Mouse (Mus musculus): Measurements from ENCODE around the gene Cipc. TPM values are rescaled to one million over a fixed set of nuclear protein-coding genes. Genes with fewer than 3 reads are reported as not detected.

The Cipc gene
- polyA plus RNA-seq, 1 experiment, result 4.8 TPM

DNA sequence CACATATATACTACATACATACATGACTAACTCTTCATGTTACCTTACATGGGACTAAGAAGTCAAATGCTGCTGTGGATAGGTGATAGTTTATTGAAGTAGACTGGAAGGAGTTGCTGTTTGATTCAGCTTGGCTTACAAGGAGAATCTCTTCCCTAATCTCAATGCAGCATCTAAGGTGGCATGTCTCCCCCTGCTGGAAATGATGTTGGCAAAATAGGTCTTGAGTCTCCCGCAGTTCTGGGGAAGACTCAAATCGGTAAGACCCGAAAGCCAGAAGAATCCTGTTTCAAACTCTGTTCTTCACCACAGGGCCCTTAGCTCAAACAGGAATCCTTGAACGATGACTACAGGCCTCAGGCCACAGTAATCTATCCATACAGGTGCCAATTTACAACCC, 1.7 kb upstream of the Cipc start:
- no peak overlapping the region for H3K4me3 ChIP-seq (replicated peaks)
- no peaks in the 10 kb centered on the region for H3K27me3 ChIP-seq (replicated peaks)
- TF ChIP-seq FLI1 (IDR thresholded peaks at IDR 0.05; ENCODE audit: low read length) (no peak), GATA1 (IDR thresholded peaks at IDR 0.05; ENCODE audit: borderline replicate concordance, low read length) (peak; percentile 49; the same call in 1 of the 3 replicates)
- peaks cover 76% of the 10 kb centered on the region for H3K4me1 ChIP-seq
- peaks cover 4% of the 10 kb centered on the region for H3K36me3 ChIP-seq (replicated peaks; ENCODE audit: low read length)
- H3K9me3 ChIP-seq, result no peaks in the 10 kb centered on the region

DNA sequence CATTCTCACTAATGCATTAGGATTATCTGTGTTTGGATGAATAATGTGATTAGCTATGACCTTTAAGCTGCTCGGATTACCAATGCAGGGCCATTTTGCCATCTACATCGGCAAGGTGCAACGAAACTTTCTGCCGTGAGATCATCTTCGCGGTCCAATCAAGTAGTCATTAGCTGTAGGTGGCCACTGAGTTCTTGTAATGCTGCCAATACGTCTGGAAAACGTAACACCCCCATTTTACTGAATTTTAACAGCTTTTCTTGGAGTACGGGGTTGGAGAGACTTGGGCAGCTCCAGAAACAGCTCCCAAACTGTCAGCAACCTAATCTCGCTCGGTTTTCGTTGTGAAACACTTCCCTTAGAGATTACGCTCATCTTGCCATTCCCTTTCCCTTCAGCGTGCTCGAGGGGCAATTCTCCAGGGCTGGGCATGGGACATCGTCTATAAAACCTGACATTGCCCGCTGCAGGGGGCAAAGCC, 502 bp upstream of the Cipc start:
- H3K4me3 ChIP-seq (replicated peaks), result peak overlapping the region; percentile 98
- no peaks in the 10 kb centered on the region for H3K9me3 ChIP-seq
- H3K4me1 ChIP-seq, result peaks cover 77% of the 10 kb centered on the region
- TF ChIP-seq FLI1 (IDR thresholded peaks at IDR 0.05; ENCODE audit: low read length) (no peak), GATA1 (IDR thresholded peaks at IDR 0.05; ENCODE audit: borderline replicate concordance, low read length) (no peak)
- peaks cover 12% of the 10 kb centered on the region for H3K36me3 ChIP-seq (replicated peaks; ENCODE audit: low read length)
- H3K27me3 ChIP-seq (replicated peaks), result no peaks in the 10 kb centered on the region

DNA sequence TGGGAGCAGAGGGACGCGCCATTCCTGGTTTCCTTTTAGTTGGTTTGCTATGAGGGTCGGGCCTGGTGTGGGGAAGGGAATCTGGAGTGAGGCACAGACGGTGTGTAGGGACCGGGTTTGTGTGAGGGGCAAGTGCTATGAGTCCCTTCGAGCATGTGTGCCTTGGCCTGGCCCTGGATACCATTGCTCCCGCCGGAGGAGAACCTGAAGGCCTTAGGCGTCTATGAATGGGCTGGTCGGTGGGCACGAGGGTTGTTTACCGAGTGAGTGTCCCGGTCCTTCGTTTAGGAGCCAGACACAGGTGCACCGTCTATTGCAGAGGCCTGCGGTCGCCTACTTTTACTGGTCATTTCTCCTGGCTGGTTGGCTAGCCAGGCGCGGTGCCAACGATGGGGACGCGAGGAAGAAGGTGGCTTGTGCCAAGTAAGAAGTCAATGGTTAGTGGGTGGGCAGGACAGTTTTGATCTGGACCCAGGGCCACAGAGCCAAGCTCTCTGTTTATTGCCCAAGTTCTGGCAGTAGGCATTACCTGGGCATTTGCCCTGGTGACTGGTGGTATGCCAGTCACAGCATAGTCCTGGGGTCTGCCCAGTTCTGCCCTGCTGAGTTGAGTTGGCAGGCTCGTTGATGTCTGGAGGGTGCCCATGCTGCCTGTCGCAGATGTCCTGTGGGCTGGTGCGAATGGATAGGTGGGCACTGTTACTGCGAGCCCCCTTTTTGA, 998 bp downstream of the Cipc start:
- Histone ChIP-seq H3K27me3 (replicated peaks) (no peaks in the 10 kb centered on the region), H3K36me3 (replicated peaks; ENCODE audit: low read length) (peaks cover 22% of the 10 kb centered on the region), H3K9me3 (no peaks in the 10 kb centered on the region), H3K4me3 (replicated peaks) (peak overlapping the region; percentile 98), H3K4me1 (peaks cover 62% of the 10 kb centered on the region)
- TF ChIP-seq GATA1 (IDR thresholded peaks at IDR 0.05; ENCODE audit: borderline replicate concordance, low read length), result no peak
- TF ChIP-seq FLI1 (IDR thresholded peaks at IDR 0.05; ENCODE audit: low read length), result no peak

DNA sequence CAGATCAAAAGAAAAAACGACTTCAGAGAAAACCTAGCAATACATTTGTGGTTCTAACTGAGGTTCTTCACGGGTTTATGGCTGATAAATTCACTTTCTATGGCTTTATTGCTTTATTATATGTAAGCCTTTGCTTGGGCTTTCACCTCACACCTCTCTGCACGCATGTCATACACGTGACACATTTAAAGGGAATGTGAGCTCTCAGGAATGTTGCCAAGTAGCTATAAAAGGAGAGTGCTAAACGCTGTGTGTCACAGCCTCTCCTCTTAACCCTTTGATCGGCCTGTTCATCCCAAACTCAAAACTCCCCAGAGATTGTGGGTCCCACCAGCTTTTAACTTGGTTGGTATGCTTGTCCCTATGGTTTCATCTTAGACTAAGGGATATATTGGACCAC, 1.8 kb downstream of the Cipc start:
- Histone ChIP-seq H3K4me1 (peaks cover 54% of the 10 kb centered on the region), H3K36me3 (replicated peaks; ENCODE audit: low read length) (peaks cover 28% of the 10 kb centered on the region), H3K27me3 (replicated peaks) (no peaks in the 10 kb centered on the region), H3K9me3 (no peaks in the 10 kb centered on the region), H3K4me3 (replicated peaks) (peak overlapping the region; percentile 16)
- TF ChIP-seq FLI1 (IDR thresholded peaks at IDR 0.05; ENCODE audit: low read length) (no peak), GATA1 (IDR thresholded peaks at IDR 0.05; ENCODE audit: borderline replicate concordance, low read length) (no peak)

DNA sequence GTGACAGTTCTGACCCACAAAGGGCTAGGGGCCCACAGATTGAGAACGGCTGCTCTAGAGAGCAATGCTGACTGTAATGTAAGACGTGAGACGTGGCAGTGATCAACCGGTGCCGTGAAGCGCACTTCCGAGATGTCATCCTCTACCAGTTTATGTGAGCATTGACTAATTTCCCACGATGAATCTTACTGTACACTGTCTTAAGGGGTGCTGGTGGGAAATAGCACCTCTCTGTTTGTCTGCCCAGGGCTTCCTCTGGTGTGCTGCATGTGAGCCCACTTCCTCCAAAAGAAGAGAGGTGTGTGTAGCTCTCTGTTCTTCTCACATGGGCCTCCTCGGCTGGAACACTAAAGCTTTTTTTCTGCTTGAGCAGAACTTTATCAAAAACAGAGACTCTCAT, 2.7 kb downstream of the Cipc start:
- TF ChIP-seq FLI1 (IDR thresholded peaks at IDR 0.05; ENCODE audit: low read length), result no peak
- peaks cover 37% of the 10 kb centered on the region for H3K36me3 ChIP-seq (replicated peaks; ENCODE audit: low read length)
- H3K4me1 ChIP-seq, result peaks cover 52% of the 10 kb centered on the region
- H3K27me3 ChIP-seq (replicated peaks), result no peaks in the 10 kb centered on the region
- peak overlapping the region; percentile 56 for H3K4me3 ChIP-seq (replicated peaks)
- no peaks in the 10 kb centered on the region for H3K9me3 ChIP-seq

DNA sequence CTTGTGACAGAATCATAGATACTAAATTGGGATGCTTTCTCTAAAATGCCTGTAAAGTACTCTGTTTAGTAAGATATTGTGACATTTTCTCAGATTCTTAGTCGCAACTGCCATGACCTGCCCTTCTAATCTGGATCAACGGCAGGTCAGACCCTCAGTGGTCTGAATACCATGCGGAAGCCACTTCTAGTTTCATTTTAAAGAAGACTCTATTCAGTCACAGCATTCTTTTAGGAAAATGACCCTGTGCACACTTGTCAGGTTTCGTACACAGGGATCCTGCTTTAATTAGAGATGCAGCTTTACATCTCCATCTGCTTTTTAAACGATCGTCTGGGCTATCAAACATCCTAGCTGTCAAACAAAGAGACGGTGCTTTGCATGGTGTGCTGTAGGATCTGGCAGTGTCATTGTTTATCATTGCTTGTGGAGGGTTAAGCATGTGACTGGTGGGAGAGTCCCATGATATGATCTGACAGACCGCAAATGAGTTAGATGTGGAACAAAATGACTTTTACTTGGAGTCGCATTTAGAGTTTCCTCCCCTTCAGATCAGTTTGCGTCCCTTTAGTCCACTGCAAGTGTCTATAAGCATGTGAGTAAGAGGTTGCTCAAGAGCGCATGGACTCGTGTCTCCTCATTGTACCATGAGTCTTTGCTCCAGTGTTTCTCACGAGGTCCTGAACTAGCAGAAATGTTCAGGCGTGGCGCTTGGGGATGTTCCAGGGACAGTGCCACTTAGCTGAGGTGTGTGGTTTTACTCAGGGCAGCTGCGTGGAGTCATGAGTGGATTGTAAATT, 3.5 kb downstream of the Cipc start:
- H3K36me3 ChIP-seq (replicated peaks; ENCODE audit: low read length), result peaks cover 42% of the 10 kb centered on the region
- TF ChIP-seq GATA1 (IDR thresholded peaks at IDR 0.05; ENCODE audit: borderline replicate concordance, low read length), result no peak
- no peak for TF ChIP-seq FLI1 (IDR thresholded peaks at IDR 0.05; ENCODE audit: low read length)
- peak overlapping the region; percentile 54 for H3K4me3 ChIP-seq (replicated peaks)
- H3K9me3 ChIP-seq, result no peaks in the 10 kb centered on the region
- H3K4me1 ChIP-seq, result peaks cover 46% of the 10 kb centered on the region
- no peaks in the 10 kb centered on the region for H3K27me3 ChIP-seq (replicated peaks)

DNA sequence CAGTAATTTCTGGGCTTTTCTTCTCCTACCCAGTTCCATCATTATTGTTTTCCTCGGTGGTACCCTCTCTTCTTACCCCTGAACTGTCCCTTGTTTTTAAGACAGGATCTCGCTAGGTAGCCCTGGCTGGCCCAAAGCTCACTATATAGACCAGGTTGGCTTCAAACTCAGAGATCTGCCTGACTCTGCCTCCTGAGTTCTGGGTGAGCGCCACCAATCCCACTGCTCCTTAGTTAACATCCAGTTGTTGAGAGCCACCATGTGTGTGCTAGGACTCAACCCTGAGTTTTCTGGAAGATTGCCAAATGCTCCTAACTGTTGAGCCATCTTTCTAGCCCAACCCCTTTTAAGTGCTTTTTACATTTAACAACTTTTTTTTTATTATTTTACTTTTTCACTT, 4.1 kb downstream of the Cipc start:
- Histone ChIP-seq H3K36me3 (replicated peaks; ENCODE audit: low read length) (peaks cover 48% of the 10 kb centered on the region), H3K9me3 (no peaks in the 10 kb centered on the region), H3K4me1 (peaks cover 46% of the 10 kb centered on the region), H3K27me3 (replicated peaks) (no peaks in the 10 kb centered on the region), H3K4me3 (replicated peaks) (no peak overlapping the region)
- TF ChIP-seq GATA1 (IDR thresholded peaks at IDR 0.05; ENCODE audit: borderline replicate concordance, low read length) (no peak), FLI1 (IDR thresholded peaks at IDR 0.05; ENCODE audit: low read length) (no peak)

DNA sequence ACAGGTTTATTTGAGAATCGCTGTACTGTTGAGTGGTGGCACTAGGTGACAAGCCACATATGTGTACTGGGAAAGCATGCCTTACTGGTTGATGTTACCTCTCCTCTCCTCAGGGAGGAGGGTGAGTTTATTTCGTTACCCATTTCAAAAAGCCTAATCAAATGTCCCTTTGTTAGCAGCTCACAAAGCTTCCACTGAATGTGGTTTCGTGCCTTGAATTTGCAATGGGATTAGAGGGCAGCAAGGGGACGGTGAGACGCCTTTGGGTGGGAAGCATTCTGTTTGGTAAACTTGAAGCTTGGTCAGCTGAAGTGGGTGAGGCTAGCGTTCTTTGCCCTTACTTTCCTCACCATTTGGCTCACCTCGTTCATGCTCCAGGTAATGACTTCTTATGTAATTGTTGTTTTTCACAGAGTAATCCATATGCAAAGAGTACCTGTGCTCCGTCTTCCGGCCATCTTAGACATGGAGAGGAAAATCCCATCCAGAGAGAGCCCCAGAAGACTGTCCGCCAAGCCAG, 5.5 kb downstream of the Cipc start:
- TF ChIP-seq FLI1 (IDR thresholded peaks at IDR 0.05; ENCODE audit: low read length) (no peak), GATA1 (IDR thresholded peaks at IDR 0.05; ENCODE audit: borderline replicate concordance, low read length) (no peak)
- no peaks in the 10 kb centered on the region for H3K9me3 ChIP-seq
- no peak overlapping the region for H3K4me3 ChIP-seq (replicated peaks)
- peaks cover 62% of the 10 kb centered on the region for H3K36me3 ChIP-seq (replicated peaks; ENCODE audit: low read length)
- no peaks in the 10 kb centered on the region for H3K27me3 ChIP-seq (replicated peaks)
- H3K4me1 ChIP-seq, result peaks cover 43% of the 10 kb centered on the region

DNA sequence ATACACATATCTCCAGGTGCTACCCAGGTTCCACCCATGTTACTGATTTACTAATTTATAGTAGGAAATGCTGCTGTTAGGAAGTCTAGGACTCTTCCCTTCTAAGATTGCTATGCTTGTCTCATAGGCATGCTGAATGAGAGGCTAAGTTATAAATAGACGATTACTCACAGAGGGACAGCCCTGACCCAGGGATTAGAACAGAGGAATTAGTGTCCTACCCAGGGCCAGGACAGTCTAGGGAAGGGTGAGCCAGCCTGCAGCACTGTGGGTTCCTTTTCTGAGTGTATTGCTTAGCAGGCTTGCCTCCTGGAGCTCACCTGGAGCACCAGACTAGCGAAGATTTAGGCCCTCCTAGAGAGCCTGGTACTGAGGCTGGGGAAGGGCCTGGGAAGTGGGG, 9.1 kb downstream of the Cipc start:
- Histone ChIP-seq H3K4me3 (replicated peaks) (no peak overlapping the region), H3K36me3 (replicated peaks; ENCODE audit: low read length) (peaks cover 86% of the 10 kb centered on the region), H3K4me1 (peaks cover 21% of the 10 kb centered on the region), H3K27me3 (replicated peaks) (no peaks in the 10 kb centered on the region), H3K9me3 (no peaks in the 10 kb centered on the region)
- no peak for TF ChIP-seq FLI1 (IDR thresholded peaks at IDR 0.05; ENCODE audit: low read length)

DNA sequence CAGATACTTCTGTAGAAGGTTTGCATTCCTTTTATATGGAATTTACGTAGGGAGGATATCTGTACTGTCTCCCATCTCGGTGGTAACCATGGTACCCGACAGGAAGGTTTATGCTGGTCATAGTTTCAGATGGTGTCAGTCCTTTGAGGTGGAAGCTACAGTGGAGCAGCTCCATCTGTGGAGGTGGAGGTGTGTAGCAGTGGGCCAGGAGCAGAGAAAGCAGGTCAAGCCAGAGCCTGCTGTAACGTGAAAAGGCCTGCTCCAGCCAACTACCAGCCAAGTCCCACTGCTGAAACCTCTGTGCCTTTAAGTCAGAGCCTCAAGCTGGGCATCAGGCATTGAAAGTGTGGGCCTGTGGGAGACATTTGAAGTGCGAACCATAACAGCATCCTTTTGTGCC, 11.7 kb downstream of the Cipc start:
- Histone ChIP-seq H3K36me3 (replicated peaks; ENCODE audit: low read length) (peaks cover 95% of the 10 kb centered on the region), H3K9me3 (no peaks in the 10 kb centered on the region), H3K27me3 (replicated peaks) (no peaks in the 10 kb centered on the region), H3K4me3 (replicated peaks) (no peak overlapping the region), H3K4me1 (peaks cover 20% of the 10 kb centered on the region)
- no peak for TF ChIP-seq GATA1 (IDR thresholded peaks at IDR 0.05; ENCODE audit: borderline replicate concordance, low read length)

Data from megakaryocyte, embryonic 14.5 days (primary cell).